Mouse (Mus musculus) regulatory T cell (primary cell): ENCODE results near the gene Col23a1.

Experiments
- in situ Hi-C: fragments of 300-600 bp; cut with MboI, MseI; formaldehyde crosslinking; loops from one replicate; pipeline ENCODE4 v1.15.1; 2025; ENCODE audit warnings: high pct_unique_total_duplicates

Col23a1 gene

GRCm38 (mm10) chr11:51429428-51430179 is 139.9 kb downstream of the Col23a1 start:
- in situ Hi-C loops: no loop called here

- in situ Hi-C loops: no loop called here
These were observed 140.5 kb downstream of the Col23a1 start for GRCm38 (mm10) chr11:51430180-51430578.

- in situ Hi-C loops: no loop called here
These were observed 141.6 kb downstream of the Col23a1 start for GRCm38 (mm10) chr11:51431287-51431686.

GRCm38 (mm10) chr11:51431968-51432367 is 142.2 kb downstream of the Col23a1 start:
- in situ Hi-C loops: no loop called here

- in situ Hi-C loops: no loop called here
These were observed 152.3 kb downstream of the Col23a1 start for GRCm38 (mm10) chr11:51442006-51442405.

GRCm38 (mm10) chr11:51442599-51442998 is 152.9 kb downstream of the Col23a1 start:
- in situ Hi-C loops: no loop called here

- in situ Hi-C loops: no loop called here
These were observed 154.1 kb downstream of the Col23a1 start for GRCm38 (mm10) chr11:51443818-51444217.

GRCm38 (mm10) chr11:51444649-51445048 is 154.9 kb downstream of the Col23a1 start:
- in situ Hi-C loops: no loop called here

GRCm38 (mm10) chr11:51446711-51447425 is 157.1 kb downstream of the Col23a1 start:
- in situ Hi-C loops: no loop called here

- in situ Hi-C loops: no loop called here
These were observed 158.5 kb downstream of the Col23a1 start for GRCm38 (mm10) chr11:51448256-51448655.

GRCm38 (mm10) chr11:51448680-51449079 is 159.0 kb downstream of the Col23a1 start:
- in situ Hi-C loops: no loop called here

GRCm38 (mm10) chr11:51449881-51450280 is 160.2 kb downstream of the Col23a1 start:
- in situ Hi-C loops: no loop called here

GRCm38 (mm10) chr11:51451281-51451680 is 161.6 kb downstream of the Col23a1 start:
- in situ Hi-C loops: no loop called here

GRCm38 (mm10) chr11:51451925-51452324 is 162.2 kb downstream of the Col23a1 start:
- in situ Hi-C loops: no loop called here

GRCm38 (mm10) chr11:51453742-51454141 is 164.0 kb downstream of the Col23a1 start:
- in situ Hi-C loops: no loop called here

- in situ Hi-C loops: no loop called here
These were observed 165.8 kb downstream of the Col23a1 start for GRCm38 (mm10) chr11:51455501-51455900.

- in situ Hi-C loops: no loop called here
These were observed 167.9 kb downstream of the Col23a1 start for GRCm38 (mm10) chr11:51457624-51458023.

GRCm38 (mm10) chr11:51458649-51459048 is 168.9 kb downstream of the Col23a1 start:
- in situ Hi-C loops: no loop called here

GRCm38 (mm10) chr11:51459569-51460043 is 169.9 kb downstream of the Col23a1 start:
- in situ Hi-C loops: no loop called here

- in situ Hi-C loops: no loop called here
These were observed 179.0 kb downstream of the Col23a1 start for GRCm38 (mm10) chr11:51468737-51469136.

- in situ Hi-C loops: no loop called here
These were observed 179.7 kb downstream of the Col23a1 start for GRCm38 (mm10) chr11:51469341-51469831.

- in situ Hi-C loops: no loop called here
These were observed 180.8 kb downstream of the Col23a1 start for GRCm38 (mm10) chr11:51470383-51471144.
